Mouse (Mus musculus) hindbrain, postnatal 0 days (tissue): Measurements from ENCODE around the gene Zbtb33. TPM values are rescaled to one million over a fixed set of nuclear protein-coding genes. Genes with fewer than 3 reads are reported as not detected.

Experiments used
- ATAC-seq: fragments of 200-750 bp; cut with Nextera tagmentation; 2 replicates; pipeline ENCODE4 v1.8.0; 2017; ENCODE audit warnings: mild to moderate bottlenecking, moderate TSS enrichment, moderate library complexity
- DNase-seq: peaks from one replicate; pipeline ENCODE4 v3.0.0-alpha.2; 2015; ENCODE audit warnings: low spot score
- H3K27ac ChIP-seq: fragments of 300-500 bp; sonication (generic); 2 replicates; pipeline ENCODE4 v1.5.1; 2014; ENCODE audit warnings: mild to moderate bottlenecking
- H3K27me3 ChIP-seq: fragments of 300-500 bp; sonication (generic); 2 replicates; pipeline ENCODE4 v1.6.1; 2014; ENCODE audit warnings: low read length, mixed read lengths; ENCODE audit not compliant: insufficient read depth
- H3K36me3 ChIP-seq: fragments of 300-500 bp; sonication (generic); 2 replicates; pipeline ENCODE4 v1.6.1; 2014; ENCODE audit warnings: low read length, mixed read lengths; ENCODE audit not compliant: insufficient read depth
- H3K4me1 ChIP-seq: fragments of 300-500 bp; sonication (generic); 2 replicates; pipeline ENCODE4 v1.6.1; 2014; ENCODE audit warnings: antibody characterized with exemption, low read length, mixed read lengths; ENCODE audit not compliant: insufficient read depth
- H3K4me2 ChIP-seq: fragments of 300-500 bp; sonication (generic); 2 replicates; pipeline ENCODE4 v1.6.1; 2014; ENCODE audit warnings: low read depth, mild to moderate bottlenecking, low read length, moderate library complexity, mixed read lengths
- H3K4me3 ChIP-seq: fragments of 300-500 bp; sonication (generic); 2 replicates; pipeline ENCODE4 v1.5.1; 2014; ENCODE audit warnings: low read length
- H3K9ac ChIP-seq: fragments of 300-500 bp; sonication (generic); replicated peaks from 2 replicates; pipeline ENCODE4 v1.6.1; 2014; ENCODE audit warnings: mild to moderate bottlenecking, low read length, moderate library complexity, mixed read lengths
- H3K9me3 ChIP-seq: fragments of 300-500 bp; sonication (generic); 2 replicates; pipeline ENCODE4 v1.6.1; 2016; ENCODE audit warnings: low read length, mixed read lengths
- CTCF ChIP-seq: IDR thresholded peaks from 2 replicates; pipeline ENCODE4 v1.5.1; 2016; ENCODE audit warnings: antibody characterized with exemption, control low read depth, low read depth
- WGBS: fragments of 180-500 bp; shearing (Covaris S2); extraction: QIAGEN DNeasy Blood & Tissue Kit; methylation state at CpG from one replicate; pipeline ENCODE4 v1.1.7; 2014; 5-methylcytosine and 5-hydroxymethylcytosine counted together
- polyA plus RNA-seq: library from polyadenylated mRNA; unstranded; fragments of >200 nt; fragmentation: Nextera tagmentation; extraction: Ambion mirVana; gene quantifications from 2 replicates; pipeline ENCODE4 v1.2.1, GENCODE M21; 2015
- total RNA-seq: library from RNA; depleted of rRNA; stranded (reverse); fragments of >200 nt; gene quantifications from 2 replicates; pipeline ENCODE4 v1.2.3, GENCODE M21; 2014

Gene Zbtb33
- total and polyA plus RNA-seq, 2 experiments from 2014 or later = 3.3 to 20.5 TPM

DNA sequence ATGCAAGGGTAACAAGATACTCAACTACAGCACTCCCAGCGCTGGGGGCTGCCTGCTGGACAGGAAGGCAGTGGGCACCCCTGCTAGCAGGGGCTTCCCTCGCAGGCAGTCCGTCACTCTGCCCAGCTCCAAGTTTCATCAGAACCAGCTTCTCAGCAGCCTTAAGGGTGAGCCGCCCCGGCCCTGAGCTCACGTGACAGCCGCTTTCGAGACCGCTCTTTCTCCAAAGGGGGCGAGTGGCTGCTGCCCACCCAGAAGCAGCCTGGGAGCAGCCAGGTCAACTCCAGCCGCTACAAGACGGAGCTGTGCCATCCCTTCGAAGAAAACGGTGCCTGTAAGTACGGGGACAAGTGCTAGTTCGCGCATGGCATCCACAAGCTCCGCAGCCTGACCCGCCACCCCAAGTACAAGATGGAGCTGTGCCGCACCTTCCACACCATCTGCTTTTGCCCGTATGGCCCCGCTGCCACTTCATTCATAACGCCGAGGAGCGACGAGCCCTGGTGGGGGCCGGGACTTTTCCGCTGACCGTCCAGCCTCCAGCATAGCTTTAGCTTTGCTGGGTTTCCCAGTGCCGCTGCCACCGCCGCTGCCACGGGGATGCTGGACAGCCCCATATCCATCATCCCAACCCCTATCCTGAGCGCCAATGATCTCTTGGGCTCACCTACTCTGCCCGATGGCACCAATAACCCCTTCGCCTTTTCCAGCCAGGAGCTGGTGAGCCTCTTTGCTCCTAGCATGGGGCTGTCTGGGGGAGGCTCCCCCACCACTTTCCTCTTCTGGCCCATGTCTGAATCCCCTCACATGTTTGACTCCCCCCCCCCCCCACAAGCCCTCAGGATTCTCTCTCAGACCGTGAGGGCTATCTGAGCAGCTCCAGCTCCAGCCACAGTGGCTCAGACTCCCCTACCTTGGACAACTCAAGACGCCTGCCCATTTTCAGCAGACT is 8.7 kb upstream of the Zbtb33 start:
- Histone ChIP-seq H3K36me3 (no peaks in the 10 kb centered on the region), H3K4me3 (peak overlapping the region; percentile 37), H3K9ac (0 out of 2 replicates have a peak overlapping the region, but pooled peaks have one; percentile 21), H3K9me3 (0 out of 2 replicates have a peak, but pooled peaks cover 2% of the 10 kb centered on the region), H3K4me2 (peak overlapping the region; percentile 61), H3K27ac (no peak overlapping the region), H3K27me3 (no peaks in the 10 kb centered on the region), H3K4me1 (no peaks in the 10 kb centered on the region)
- WGBS = 38% methylated on average over 37 of the region's 38 CpGs
- TF ChIP-seq CTCF = no peak
- peak; percentile 75 for ATAC-seq
- peak; percentile 16 for DNase-seq

DNA sequence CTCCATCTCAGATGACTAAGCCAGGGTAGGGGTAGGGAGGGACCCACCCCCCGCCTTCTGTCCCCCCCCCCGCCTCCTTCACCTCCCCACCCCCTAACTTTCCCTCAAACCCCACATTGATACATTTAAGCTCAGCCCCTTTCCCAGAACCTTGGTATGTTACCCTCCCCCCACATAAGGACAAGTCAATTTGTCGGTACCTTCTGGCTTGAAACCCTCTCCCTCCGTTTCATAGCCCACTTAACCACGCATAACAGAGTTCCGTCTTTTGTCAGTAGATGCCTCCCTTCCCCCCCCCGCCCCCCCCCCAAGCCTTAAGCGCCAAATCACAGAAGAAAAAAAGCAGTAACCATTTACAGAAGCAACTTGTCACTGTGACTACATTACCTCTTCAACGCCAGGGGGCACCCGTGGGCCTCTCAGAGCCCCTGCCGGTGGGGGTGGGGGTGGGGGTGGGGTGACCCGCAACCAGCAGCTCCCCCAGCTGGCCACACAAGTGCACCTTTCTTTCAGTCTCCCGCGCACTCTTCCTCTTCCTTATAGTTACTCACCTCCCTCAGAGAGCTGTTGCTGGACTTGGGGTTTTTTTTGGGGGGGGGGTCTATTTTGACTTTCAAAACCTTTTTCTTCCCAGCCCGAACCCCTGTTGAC is 7.9 kb upstream of the Zbtb33 start:
- peak; percentile 71 for DNase-seq
- no peaks in the 10 kb centered on the region for H3K4me1 ChIP-seq
- H3K4me2 ChIP-seq = peak overlapping the region; percentile 61; the same call in 1 of the 2 replicates
- TF ChIP-seq CTCF = peak; percentile 32; the same call in 1 of the 2 replicates
- 0 out of 2 replicates have a peak, but pooled peaks cover 2% of the 10 kb centered on the region for H3K9me3 ChIP-seq
- ATAC-seq = peak; percentile 80
- H3K36me3 ChIP-seq = no peaks in the 10 kb centered on the region
- no peaks in the 10 kb centered on the region for H3K27me3 ChIP-seq
- 21% methylated on average over 13 of the region's 15 CpGs for WGBS
- no peak overlapping the region for H3K4me3 ChIP-seq
- no peak overlapping the region for H3K9ac ChIP-seq
- H3K27ac ChIP-seq = no peak overlapping the region

DNA sequence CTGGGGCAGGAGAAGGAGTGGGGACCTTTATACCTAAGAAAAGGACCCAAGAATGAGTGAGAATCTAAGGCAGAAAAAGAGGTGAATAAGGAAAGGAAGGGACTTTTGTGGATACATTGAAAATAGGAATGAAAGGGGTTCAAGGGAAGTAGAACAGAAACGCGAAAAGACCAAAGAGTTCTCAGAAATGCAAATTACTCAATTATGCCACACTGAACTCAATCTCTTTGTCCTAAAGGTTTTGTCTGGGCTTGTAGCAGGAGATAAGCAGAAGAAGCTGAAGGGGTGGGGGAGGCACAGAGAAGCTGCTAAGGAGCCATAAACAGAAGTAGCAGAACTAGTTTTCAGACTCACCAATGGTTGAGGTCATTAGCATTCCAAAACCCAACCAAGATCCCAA is 4.1 kb upstream of the Zbtb33 start:
- no peak for TF ChIP-seq CTCF
- Histone ChIP-seq H3K27me3 (no peaks in the 10 kb centered on the region), H3K9ac (no peak overlapping the region), H3K4me1 (no peaks in the 10 kb centered on the region), H3K4me2 (no peak overlapping the region), H3K36me3 (no peaks in the 10 kb centered on the region), H3K9me3 (no peaks in the 10 kb centered on the region), H3K4me3 (no peak overlapping the region), H3K27ac (no peak overlapping the region)
- ATAC-seq (no peak), DNase-seq (no peak)
- WGBS = 43% methylated on average over 2 of the region's 2 CpGs

DNA sequence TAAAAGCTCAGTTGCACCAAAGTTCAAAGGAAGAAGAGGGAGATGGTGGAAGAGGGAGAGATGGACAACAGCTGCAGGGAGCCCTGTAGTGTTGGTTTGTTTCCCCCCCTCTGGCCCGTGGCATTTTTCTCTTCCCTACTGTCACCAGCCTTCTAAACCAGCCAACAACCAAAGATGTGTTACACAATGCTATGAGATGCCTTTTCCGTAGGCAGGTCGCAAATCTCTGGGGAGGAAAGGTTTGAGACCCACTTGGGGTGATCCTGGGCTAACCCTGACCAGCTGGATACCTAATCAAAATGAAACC is 818 bp downstream of the Zbtb33 start:
- no peak for ATAC-seq
- no peak for TF ChIP-seq CTCF
- H3K27ac ChIP-seq = peak overlapping the region; percentile 74; the same call in 1 of the 2 replicates

DNA sequence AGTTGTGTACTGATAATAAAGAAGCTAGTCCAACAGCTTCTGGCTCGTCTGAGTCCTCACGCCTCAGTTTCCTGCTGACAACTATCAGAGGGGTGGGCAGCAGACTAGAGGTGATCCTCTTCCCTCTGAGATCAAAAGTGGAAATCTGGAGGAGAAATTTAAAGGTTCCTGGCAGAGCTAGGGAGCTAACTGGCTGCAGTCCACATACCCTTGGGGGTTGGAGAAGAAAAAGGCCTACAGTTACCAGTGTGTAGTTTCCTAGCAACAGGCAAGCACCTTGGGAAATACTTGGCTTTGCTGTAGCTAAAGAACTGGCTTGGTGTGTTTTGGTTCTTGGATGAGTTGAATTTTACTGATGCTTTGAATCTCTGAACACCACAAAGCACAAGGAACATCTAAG is 12.2 kb downstream of the Zbtb33 start:
- Histone ChIP-seq H3K4me2 (no peak overlapping the region), H3K4me1 (no peaks in the 10 kb centered on the region), H3K9me3 (no peaks in the 10 kb centered on the region), H3K27ac (peak overlapping the region; percentile 26; the same call in 1 of the 2 replicates), H3K27me3 (no peaks in the 10 kb centered on the region), H3K4me3 (no peak overlapping the region), H3K36me3 (no peaks in the 10 kb centered on the region), H3K9ac (no peak overlapping the region)
- DNase-seq (peak; percentile 28), ATAC-seq (no peak)
- 51% methylated on average over 2 of the region's 2 CpGs for WGBS
- TF ChIP-seq CTCF = no peak

More for the DNA sequence above, 818 bp downstream of the Zbtb33 start:
- H3K27me3 ChIP-seq = no peaks in the 10 kb centered on the region
- DNase-seq = no peak
- H3K9ac ChIP-seq = peak overlapping the region; percentile 78
- no peaks in the 10 kb centered on the region for H3K4me1 ChIP-seq
- H3K4me3 ChIP-seq = peak overlapping the region; percentile 57
- no peaks in the 10 kb centered on the region for H3K36me3 ChIP-seq
- 39% methylated on average over 3 of the region's 3 CpGs for WGBS
- H3K9me3 ChIP-seq = no peaks in the 10 kb centered on the region
- peak overlapping the region; percentile 63 for H3K4me2 ChIP-seq

DNA sequence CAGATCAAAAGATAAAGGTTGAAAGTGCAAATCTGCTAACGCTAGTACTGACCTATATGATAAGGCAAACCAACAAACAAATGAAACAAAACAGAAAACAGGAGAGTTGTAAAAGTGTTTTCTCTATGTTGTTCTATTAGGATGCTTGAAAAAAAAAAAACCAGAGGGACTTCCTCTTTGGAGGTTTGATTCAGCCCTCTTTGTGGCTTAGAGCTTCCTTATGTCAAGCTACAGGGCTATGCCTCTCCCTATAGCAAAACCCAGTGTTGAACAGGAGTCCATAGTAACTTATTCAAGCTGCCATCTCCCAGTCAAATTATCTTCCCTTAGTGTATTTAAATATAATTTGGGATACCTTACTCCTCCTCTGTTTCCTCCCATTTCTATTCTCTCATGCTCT is 17.8 kb downstream of the Zbtb33 start:
- Histone ChIP-seq H3K4me1 (no peaks in the 10 kb centered on the region), H3K27me3 (no peaks in the 10 kb centered on the region)
- ATAC-seq = no peak

More for the DNA sequence above, 17.8 kb downstream of the Zbtb33 start:
- Histone ChIP-seq H3K9me3 (no peaks in the 10 kb centered on the region), H3K27ac (no peak overlapping the region), H3K4me2 (no peak overlapping the region), H3K9ac (no peak overlapping the region), H3K36me3 (no peaks in the 10 kb centered on the region), H3K4me3 (no peak overlapping the region)
- TF ChIP-seq CTCF = no peak
- DNase-seq = no peak
- 70% methylated on average over 1 of the region's 1 CpGs for WGBS
